ENCODE assay signal across 27 mouse cellular contexts in genomic region chr8:128384366-128384765, GRCm38 (mm10). TPM values are rescaled to one million over a fixed set of nuclear protein-coding genes. Genes with fewer than 3 reads are reported as not detected.
A peak's percentile ranks its signal among the peaks of the same experiment; 100 is the strongest.
DNase-seq lines count a peak whose midpoint lies in the region; ATAC-seq and TF ChIP-seq lines count a peak whose summit lies in the region.
"Had no signal": no experiment of that assay in that cellular context is flagged by ENCODE, and none has a peak within 500 bp of the region (broad histone marks: within the 10 kb centered on the region; RNA-seq: fewer than 3 reads in every experiment).

No protein-coding gene starts in this region.

- no peaks in the 10 kb centered on the region for H3K9me3 ChIP-seq in heart, postnatal 0 days (replicated peaks; ENCODE audit: control insufficient read depth, low read length)
- H3K9me3 ChIP-seq in embryonic facial prominence, embryonic 10.5 days, result no peaks in the 10 kb centered on the region
- H3K9me3 ChIP-seq: embryonic facial prominence, embryonic 15.5 days; liver, embryonic 15.5 days; lung, embryonic 15.5 days; midbrain, embryonic 13.5 days; neural tube, embryonic 12.5 days had no signal

- H3K27ac ChIP-seq in gastrocnemius, adult 2 months, result peak overlapping the region; percentile 70
- H3K27ac ChIP-seq in heart, postnatal 0 days (ENCODE audit: low read depth), result peak overlapping the region; percentile 83
- peak overlapping the region; percentile 1; the same call in 1 of the 2 replicates for H3K27ac ChIP-seq in layer of hippocampus, adult 2 months
- peak overlapping the region; percentile 4; the same call in 1 of the 2 replicates for H3K27ac ChIP-seq in embryonic facial prominence, embryonic 10.5 days (replicated peaks)
- H3K27ac ChIP-seq: liver, embryonic 15.5 days; midbrain, embryonic 13.5 days; neural tube, embryonic 12.5 days; stomach, postnatal 0 days had no signal

- TF ChIP-seq CTCF in gastrocnemius, adult 2 months (IDR thresholded peaks at IDR 0.05), result no peak
- TF ChIP-seq CTCF in heart, postnatal 0 days (IDR thresholded peaks at IDR 0.05; ENCODE audit: low read depth), result no peak
- TF ChIP-seq CTCF in layer of hippocampus, adult 2 months (conservative IDR thresholded peaks at IDR 0.05), result no peak

- DNase-seq in gastrocnemius, adult 2 months, result no peak
- no peak for DNase-seq in gastrocnemius, adult 8-10 months (ENCODE audit: low spot score in 2 of 2)
- no peak for DNase-seq in heart, postnatal 0 days (ENCODE audit: low spot score)
- no peak for DNase-seq in heart, postnatal 36 days
- no peak for DNase-seq in layer of hippocampus, adult 2 months (ENCODE audit: low spot score in 2 of 2)
- DNase-seq in layer of hippocampus, postnatal 36 days, result no peak
- no peak for DNase-seq in embryonic facial prominence, embryonic 10.5 days (ENCODE audit: low spot score)
- no peak for DNase-seq in urinary bladder, postnatal 25 days (ENCODE audit: low spot score)
- DNase-seq: adrenal gland, postnatal 10 days; cerebellum, adult 2 months; cerebellum, postnatal 36 days; embryo, embryonic 11 days; gastrocnemius, postnatal 25 days; kidney, postnatal 36 days; layer of hippocampus, adult 9-11 months; left cerebral cortex, postnatal 4 days; liver; right cerebral cortex, postnatal 14 days; thymus, adult 2 months had no signal

- H3K4me3 ChIP-seq in gastrocnemius, adult 2 months, result no peak overlapping the region
- H3K4me3 ChIP-seq in heart, postnatal 0 days (ENCODE audit: low read depth, low read length), result no peak overlapping the region
- no peak overlapping the region for H3K4me3 ChIP-seq in layer of hippocampus, adult 2 months
- no peak overlapping the region for H3K4me3 ChIP-seq in embryonic facial prominence, embryonic 10.5 days
- H3K4me3 ChIP-seq: embryonic facial prominence, embryonic 15.5 days; liver, embryonic 15.5 days; lung, embryonic 15.5 days; midbrain, embryonic 13.5 days; neural tube, embryonic 12.5 days had no signal

- H3K4me2 ChIP-seq in heart, postnatal 0 days (ENCODE audit: low read depth, low read length), result no peak overlapping the region
- H3K4me2 ChIP-seq: embryonic facial prominence, embryonic 15.5 days; heart, embryonic 11.5 days; liver, embryonic 15.5 days; lung, embryonic 15.5 days; midbrain, embryonic 13.5 days; neural tube, embryonic 12.5 days had no signal

- peaks cover 69% of the 10 kb centered on the region for H3K4me1 ChIP-seq in heart, postnatal 0 days (ENCODE audit: control insufficient read depth, insufficient read depth)
- peaks cover 42% of the 10 kb centered on the region for H3K4me1 ChIP-seq in embryonic facial prominence, embryonic 10.5 days

- 0 out of 2 replicates have a peak, but pooled peaks cover 9% of the 10 kb centered on the region for H3K36me3 ChIP-seq in heart, postnatal 0 days (replicated peaks; ENCODE audit: control insufficient read depth, insufficient read depth, low read length)
- H3K36me3 ChIP-seq in embryonic facial prominence, embryonic 10.5 days (replicated peaks), result no peaks in the 10 kb centered on the region
- H3K36me3 ChIP-seq: embryonic facial prominence, embryonic 15.5 days; liver, embryonic 15.5 days; lung, embryonic 15.5 days; midbrain, embryonic 13.5 days; neural tube, embryonic 12.5 days had no signal

- H3K27me3 ChIP-seq in heart, postnatal 0 days (ENCODE audit: control insufficient read depth, insufficient read depth, low read length), result no peaks in the 10 kb centered on the region
- H3K27me3 ChIP-seq in embryonic facial prominence, embryonic 10.5 days (replicated peaks; ENCODE audit: low read depth, poor library complexity, severe bottlenecking), result 0 out of 2 replicates have a peak, but pooled peaks cover 3% of the 10 kb centered on the region
- H3K27me3 ChIP-seq: embryonic facial prominence, embryonic 15.5 days; liver, embryonic 15.5 days; lung, embryonic 15.5 days; midbrain, embryonic 13.5 days; neural tube, embryonic 12.5 days had no signal

- no peak overlapping the region for H3K9ac ChIP-seq in heart, postnatal 0 days (replicated peaks; ENCODE audit: low read depth, low read length)
- H3K9ac ChIP-seq: embryonic facial prominence, embryonic 15.5 days; liver, embryonic 15.5 days; lung, embryonic 15.5 days; midbrain, embryonic 13.5 days; neural tube, embryonic 12.5 days had no signal

- no peak for TF ChIP-seq EP300 in heart, postnatal 0 days (IDR thresholded peaks at IDR 0.05; ENCODE audit: low read depth)

- intact Hi-C loops in gastrocnemius, adult 2 months (cut with DNase I), result no loop called here
- intact Hi-C loops in heart, postnatal 36 days (cut with DNase I), result no loop called here

- 36% methylated on average over 2 of the region's 2 CpGs for WGBS in heart, postnatal 0 days
- WGBS in embryonic facial prominence, embryonic 10.5 days, result 65% methylated on average over 2 of the region's 2 CpGs

- ATAC-seq in heart, postnatal 0 days (ENCODE audit: insufficient read depth, low read depth), result no peak
- ATAC-seq: intestine, postnatal 0 days had no signal

RNA-seq across cellular contexts. Expression of gene Nrp1, which starts 26.0 kb away (rescaled TPM):
- total RNA-seq in gastrocnemius, adult 2 months (2021), result 10 to 100 TPM; 25.7 to 44.6 TPM
- total RNA-seq in gastrocnemius, adult 8-10 months (2022), result 10 to 100 TPM; 15.6 to 29.7 (median 19.0) TPM
- 122 and 126 TPM in 2 replicates for total RNA-seq in heart, postnatal 0 days (2014; rRNA removed; ENCODE audit: low replicate concordance)
- 90.5 TPM in 2 replicates for polyA plus RNA-seq in heart, postnatal 0 days (2015; fragmentation: Nextera tagmentation; extraction: Ambion mirVana)
- 100 to 1,000 TPM; 100 to 116 TPM for total RNA-seq in heart, postnatal 36 days (2021)
- total RNA-seq in layer of hippocampus, adult 2 months (2021), result 100 to 1,000 TPM in 1 of 2 experiments, 10 to 100 TPM in 1; 98.8 to 106 TPM
- total RNA-seq in layer of hippocampus, postnatal 36 days (2021), result 100 to 1,000 TPM; 109 to 121 TPM
- 34.2 and 39.4 TPM in 2 replicates for polyA plus RNA-seq in embryonic facial prominence, embryonic 10.5 days (2016; fragmentation: Nextera tagmentation; extraction: Ambion mirVana)

Comparison
In these comparisons a context has a peak if more than half of its experiments do, and no peak if none do; other contexts are left out.
1. H3K27ac ChIP-seq: peak in every context shown above with its lines; median percentile 83 in heart, postnatal 0 days; 70 in gastrocnemius, adult 2 months; 4 in embryonic facial prominence, embryonic 10.5 days; 1 in layer of hippocampus, adult 2 months.